Mouse (Mus musculus) liver, embryonic 13.5 days (tissue): ENCODE results near the gene Gadd45gip1. TPM values are rescaled to one million over a fixed set of nuclear protein-coding genes. Genes with fewer than 3 reads are reported as not detected.

Experiments
- ATAC-seq: fragments of 200-750 bp; cut with Nextera tagmentation; 2 replicates; pipeline ENCODE4 v1.8.0; 2017; ENCODE audit warnings: low read depth, mild to moderate bottlenecking, moderate number of reproducible peaks, moderate library complexity
- DNase-seq: peaks from one replicate; pipeline ENCODE4 v3.0.0; 2022
- H3K27ac ChIP-seq: fragments of 300-500 bp; sonication (generic); 2 replicates; pipeline ENCODE4 v1.5.1; 2015; ENCODE audit warnings: moderate library complexity, mild to moderate bottlenecking, inconsistent platforms
- H3K27me3 ChIP-seq: fragments of 300-500 bp; sonication (generic); 2 replicates; pipeline ENCODE4 v1.6.1; 2015; ENCODE audit warnings: mild to moderate bottlenecking, inconsistent platforms
- H3K36me3 ChIP-seq: fragments of 300-500 bp; sonication (generic); 2 replicates; pipeline ENCODE4 v1.6.1; 2015; ENCODE audit warnings: mild to moderate bottlenecking, inconsistent platforms
- H3K4me1 ChIP-seq: fragments of 300-500 bp; sonication (generic); replicated peaks from 2 replicates; pipeline ENCODE4 v1.6.1; 2015; ENCODE audit warnings: inconsistent platforms
- H3K4me2 ChIP-seq: fragments of 300-500 bp; sonication (generic); 2 replicates; pipeline ENCODE4 v1.6.1; 2015; ENCODE audit warnings: inconsistent platforms, mild to moderate bottlenecking, moderate library complexity
- H3K4me3 ChIP-seq: fragments of 300-500 bp; sonication (generic); replicated peaks from 2 replicates; pipeline ENCODE4 v1.5.1; 2015; ENCODE audit warnings: mild to moderate bottlenecking, inconsistent platforms
- H3K9ac ChIP-seq: fragments of 300-500 bp; sonication (generic); 2 replicates; pipeline ENCODE4 v1.6.1; 2015; ENCODE audit warnings: mild to moderate bottlenecking, inconsistent platforms
- H3K9me3 ChIP-seq: fragments of 300-500 bp; sonication (generic); replicated peaks from 2 replicates; pipeline ENCODE4 v1.6.1; 2016; ENCODE audit warnings: inconsistent platforms
- WGBS: fragments of 180-500 bp; shearing (Covaris S2); methylation state at CpG from one replicate; pipeline ENCODE4 v1.1.7; 2015; ENCODE audit not compliant: insufficient replicate concordance; 5-methylcytosine and 5-hydroxymethylcytosine counted together
- polyA plus RNA-seq: library from polyadenylated mRNA; unstranded; fragments of >200 nt; fragmentation: Nextera tagmentation; extraction: Ambion mirVana; gene quantifications from 2 replicates; pipeline ENCODE4 v1.2.1, GENCODE M21; 2015

The Gadd45gip1 gene
- polyA plus RNA-seq, 1 experiment from 2014 or later: 63.2 TPM

- Histone ChIP-seq H3K9me3 (no peaks in the 10 kb centered on the region), H3K4me2 (peak overlapping the region; percentile 77), H3K4me1 (peaks cover 82% of the 10 kb centered on the region), H3K27ac (peak overlapping the region; percentile 98), H3K36me3 (peaks cover 62% of the 10 kb centered on the region), H3K9ac (peak overlapping the region; percentile 96), H3K4me3 (peak overlapping the region; percentile 97), H3K27me3 (no peaks in the 10 kb centered on the region)
- no peak for ATAC-seq
- WGBS: 82% methylated on average over 19 of the region's 19 CpGs
- no peak for DNase-seq
These were observed 2.9 kb downstream of the Gadd45gip1 start for GRCm38 (mm10) chr8:84834002-84834865.

GRCm38 (mm10) chr8:84834866-84835855, 3.8 kb downstream of the Gadd45gip1 start:
- DNase-seq (no peak), ATAC-seq (no peak)
- peak overlapping the region; percentile 77 for H3K4me2 ChIP-seq
- H3K4me1 ChIP-seq: peaks cover 83% of the 10 kb centered on the region
- H3K36me3 ChIP-seq: peaks cover 59% of the 10 kb centered on the region
- no peaks in the 10 kb centered on the region for H3K9me3 ChIP-seq
- H3K27me3 ChIP-seq: no peaks in the 10 kb centered on the region
- peak overlapping the region; percentile 98 for H3K27ac ChIP-seq
- WGBS: 72% methylated on average over 10 of the region's 10 CpGs
- peak overlapping the region; percentile 97 for H3K4me3 ChIP-seq
- H3K9ac ChIP-seq: peak overlapping the region; percentile 96

DNA sequence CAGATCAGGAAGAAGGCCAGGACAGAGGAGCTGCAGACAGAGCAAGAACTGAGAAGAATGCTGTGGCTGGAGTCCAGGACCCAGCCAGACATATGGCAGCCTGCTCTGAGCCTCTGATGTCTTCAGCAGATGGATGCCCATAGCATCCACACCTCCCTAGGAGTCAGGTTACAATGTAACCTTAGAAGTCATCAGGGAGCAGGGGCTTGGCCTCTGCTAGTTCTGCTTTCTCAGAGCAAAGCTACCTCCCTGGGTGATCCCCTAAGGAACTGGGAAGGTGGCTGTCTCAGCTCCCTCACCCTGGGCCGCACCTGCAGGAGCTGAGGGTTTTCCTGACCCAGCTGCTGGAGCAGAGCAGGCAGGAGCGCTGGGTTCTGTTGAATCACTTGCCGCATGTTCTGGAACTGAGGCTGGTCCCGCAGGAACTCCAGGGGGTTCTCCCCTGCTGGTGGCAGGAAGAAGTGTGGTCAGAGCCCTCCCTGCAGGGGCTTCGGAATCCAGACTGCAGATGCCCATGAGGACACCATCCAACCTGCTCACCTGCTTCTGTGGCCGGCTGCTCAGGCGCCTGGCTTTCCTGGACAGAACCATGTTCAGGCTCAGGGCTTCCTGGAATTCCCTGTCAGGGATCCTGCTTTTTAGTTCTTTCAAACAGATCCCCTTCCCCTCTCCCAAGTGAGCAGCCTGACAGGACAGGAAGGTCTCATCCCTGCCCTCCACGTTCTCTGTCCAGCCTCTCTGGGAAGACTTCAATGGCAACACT, 6.0 kb downstream of the Gadd45gip1 start:
- Histone ChIP-seq H3K9ac (peak overlapping the region; percentile 96), H3K9me3 (no peaks in the 10 kb centered on the region), H3K4me1 (peaks cover 89% of the 10 kb centered on the region), H3K27me3 (no peaks in the 10 kb centered on the region), H3K36me3 (peaks cover 72% of the 10 kb centered on the region), H3K27ac (peak overlapping the region; percentile 98), H3K4me3 (peak overlapping the region; percentile 89), H3K4me2 (peak overlapping the region; percentile 77)
- DNase-seq (no peak), ATAC-seq (no peak)
- WGBS: 74% methylated on average over 8 of the region's 8 CpGs

- Histone ChIP-seq H3K4me1 (peaks cover 89% of the 10 kb centered on the region), H3K9me3 (no peaks in the 10 kb centered on the region), H3K4me3 (peak overlapping the region; percentile 89), H3K36me3 (peaks cover 79% of the 10 kb centered on the region), H3K27ac (peak overlapping the region; percentile 98), H3K27me3 (no peaks in the 10 kb centered on the region), H3K4me2 (peak overlapping the region; percentile 77), H3K9ac (peak overlapping the region; percentile 96)
- WGBS: 73% methylated on average over 15 of the region's 15 CpGs
- ATAC-seq: no peak
- DNase-seq: no peak
These were observed 6.7 kb downstream of the Gadd45gip1 start for GRCm38 (mm10) chr8:84837912-84838470.

GRCm38 (mm10) chr8:84838513-84838912, 7.2 kb downstream of the Gadd45gip1 start:
- ATAC-seq: peak; percentile 85
- Histone ChIP-seq H3K9me3 (no peaks in the 10 kb centered on the region), H3K27me3 (no peaks in the 10 kb centered on the region), H3K36me3 (peaks cover 81% of the 10 kb centered on the region), H3K4me1 (peaks cover 89% of the 10 kb centered on the region), H3K27ac (peak overlapping the region; percentile 98), H3K4me2 (peak overlapping the region; percentile 77), H3K9ac (peak overlapping the region; percentile 96), H3K4me3 (peak overlapping the region; percentile 89)
- peak; percentile 93 for DNase-seq
- WGBS: 23% methylated on average over 5 of the region's 5 CpGs

- Histone ChIP-seq H3K27me3 (no peaks in the 10 kb centered on the region), H3K9me3 (no peaks in the 10 kb centered on the region), H3K4me2 (peak overlapping the region; percentile 74), H3K9ac (peak overlapping the region; percentile 96), H3K4me3 (peak overlapping the region; percentile 89), H3K27ac (peak overlapping the region; percentile 98), H3K4me1 (peaks cover 89% of the 10 kb centered on the region), H3K36me3 (peaks cover 81% of the 10 kb centered on the region)
- WGBS: 74% methylated on average over 2 of the region's 2 CpGs
- ATAC-seq: no peak
- no peak for DNase-seq
These were observed 8.1 kb downstream of the Gadd45gip1 start for GRCm38 (mm10) chr8:84839411-84839810.

GRCm38 (mm10) chr8:84839875-84840247, 8.5 kb downstream of the Gadd45gip1 start:
- no peak for ATAC-seq
- peaks cover 81% of the 10 kb centered on the region for H3K36me3 ChIP-seq
- H3K4me1 ChIP-seq: peaks cover 89% of the 10 kb centered on the region

GRCm38 (mm10) chr8:84840248-84840999, 9.1 kb downstream of the Gadd45gip1 start, which contains the start of gene Rad23a:
Rad23a (minus strand) TSS chr8:84840665.
- Histone ChIP-seq H3K9ac (peak within 1 kb of the TSS; percentile 96), H3K27me3 (no peaks in the 10 kb centered on the region), H3K4me3 (peak within 1 kb of the TSS; percentile 89), H3K36me3 (peaks cover 81% of the 10 kb centered on the region), H3K4me1 (peaks cover 89% of the 10 kb centered on the region), H3K9me3 (no peaks in the 10 kb centered on the region), H3K27ac (peak within 1 kb of the TSS; percentile 98), H3K4me2 (peak within 1 kb of the TSS; percentile 74)
- under 1% methylated on average over 55 of the region's 55 CpGs for WGBS
- DNase-seq (peak; percentile 92), ATAC-seq (peak; percentile 87)

More at GRCm38 (mm10) chr8:84839875-84840247, 8.5 kb downstream of the Gadd45gip1 start:
- 0% methylated on average over 7 of the region's 7 CpGs for WGBS
- Histone ChIP-seq H3K27ac (peak overlapping the region; percentile 98), H3K9me3 (no peaks in the 10 kb centered on the region), H3K4me2 (peak overlapping the region; percentile 74), H3K4me3 (peak overlapping the region; percentile 89), H3K9ac (peak overlapping the region; percentile 96), H3K27me3 (no peaks in the 10 kb centered on the region)
- DNase-seq: no peak

DNA sequence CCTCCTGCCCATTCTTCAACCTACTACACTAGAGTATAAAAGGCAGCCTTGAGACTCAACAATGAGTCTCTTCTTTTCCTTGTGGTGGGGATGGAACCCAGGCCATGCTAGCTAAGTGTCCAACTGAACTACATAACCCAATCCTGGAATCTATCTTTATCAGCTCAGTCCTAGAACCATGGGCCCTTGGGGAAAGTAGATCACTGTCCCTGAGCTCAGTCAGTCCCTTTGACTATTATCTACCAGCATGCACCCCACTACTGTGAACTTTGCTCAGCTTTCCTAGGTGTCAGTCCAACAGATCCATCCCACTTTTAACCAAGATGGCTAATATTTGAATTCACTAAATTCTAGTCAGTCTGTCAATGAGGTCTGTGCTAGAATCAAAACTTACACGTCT, 10.2 kb downstream of the Gadd45gip1 start:
- 58% methylated on average over 1 of the region's 1 CpGs for WGBS

More for the DNA sequence above, 10.2 kb downstream of the Gadd45gip1 start:
- ATAC-seq (no peak), DNase-seq (no peak)
- peak overlapping the region; percentile 98 for H3K27ac ChIP-seq
- peak overlapping the region; percentile 24; the same call in 1 of the 2 replicates for H3K9ac ChIP-seq
- H3K4me1 ChIP-seq: peaks cover 85% of the 10 kb centered on the region
- H3K9me3 ChIP-seq: no peaks in the 10 kb centered on the region
- peaks cover 77% of the 10 kb centered on the region for H3K36me3 ChIP-seq
- peak overlapping the region; percentile 15; the same call in 1 of the 2 replicates for H3K4me2 ChIP-seq
- no peaks in the 10 kb centered on the region for H3K27me3 ChIP-seq
- no peak overlapping the region for H3K4me3 ChIP-seq
